Mouse (Mus musculus): ENCODE measurements around the gene Rtp1. TPM values are rescaled to one million over a fixed set of nuclear protein-coding genes. Genes with fewer than 3 reads are reported as not detected.
A peak's percentile ranks its signal among the peaks of the same experiment; 100 is the strongest.

Rtp1 gene
- polyA plus RNA-seq, 1 experiment from 2014 or later = not detected

GRCm38 (mm10) chr16:23454376-23454775, 25.4 kb downstream of the Rtp1 start:
- in situ Hi-C loops (cut with MboI; ENCODE audit: low pct_unique_long_range_greater_than_20kb) = loop anchor here (5.0 to 10.0 kb wide), 4 partner anchors 93 to 500 kb away; no protein-coding TSS in a partner anchor
- no peak for ATAC-seq
- POLR2A ChIA-PET = no interaction called here
- DNase-seq (ENCODE audit: low read depth, low spot score) = no peak
- no peak for TF ChIP-seq CTCF (IDR thresholded peaks at IDR 0.05)
- CTCF ChIA-PET = no interaction called here
- H3K27me3 ChIP-seq = no peaks in the 10 kb centered on the region

- ATAC-seq (peak; percentile 61), DNase-seq (ENCODE audit: low read depth, low spot score) (peak; percentile 64)
- TF ChIP-seq CTCF (IDR thresholded peaks at IDR 0.05) = no peak
- no peaks in the 10 kb centered on the region for H3K27me3 ChIP-seq
- CTCF ChIA-PET = interaction anchor here (0.8 to 1.5 kb wide), 5 partner anchors 33 to 443 kb away, joined by 3 to 7 read pairs (median 3); no protein-coding TSS in a partner anchor
- POLR2A ChIA-PET = interaction anchor here (1.3 kb wide), 1 partner anchor 41 kb away, joined by 4 read pairs; no protein-coding TSS in a partner anchor
- in situ Hi-C loops (cut with MboI; ENCODE audit: low pct_unique_long_range_greater_than_20kb) = loop anchor here (10.0 kb wide), 1 partner anchor 498 kb away; no protein-coding TSS in a partner anchor
Observed at GRCm38 (mm10) chr16:23456534-23456933, 27.6 kb downstream of the Rtp1 start.

- POLR2A ChIA-PET = interaction anchor here (1.3 kb wide), 1 partner anchor 40 kb away, joined by 4 read pairs; no protein-coding TSS in a partner anchor
- no peaks in the 10 kb centered on the region for H3K27me3 ChIP-seq
- in situ Hi-C loops (cut with MboI; ENCODE audit: low pct_unique_long_range_greater_than_20kb) = loop anchor here (10.0 kb wide), 1 partner anchor 497 kb away; no protein-coding TSS in a partner anchor
- CTCF ChIA-PET = interaction anchor here (1.5 kb wide), 1 partner anchor 34 kb away, joined by 7 read pairs; no protein-coding TSS in a partner anchor
- TF ChIP-seq CTCF (IDR thresholded peaks at IDR 0.05) = no peak
- ATAC-seq = no peak
- no peak for DNase-seq (ENCODE audit: low read depth, low spot score)
Observed at GRCm38 (mm10) chr16:23457338-23457737, 28.4 kb downstream of the Rtp1 start.

GRCm38 (mm10) chr16:23458906-23459588, 30.1 kb downstream of the Rtp1 start:
- DNase-seq (ENCODE audit: low read depth, low spot score) (peak; percentile 30), ATAC-seq (peak; percentile 26)
- no peaks in the 10 kb centered on the region for H3K27me3 ChIP-seq
- ChIA-PET CTCF (interaction anchor here (1.2 to 1.3 kb wide), 2 partner anchors 21 to 60 kb away, joined by 3 to 4 read pairs; no protein-coding TSS in a partner anchor), POLR2A (interaction anchor here (0.8 kb wide), 1 partner anchor 10 kb away, joined by 4 read pairs; no protein-coding TSS in a partner anchor)
- TF ChIP-seq CTCF (IDR thresholded peaks at IDR 0.05) = no peak
- in situ Hi-C loops (cut with MboI; ENCODE audit: low pct_unique_long_range_greater_than_20kb) = loop anchor here (10.0 kb wide), 1 partner anchor 496 kb away; no protein-coding TSS in a partner anchor

- no peaks in the 10 kb centered on the region for H3K27me3 ChIP-seq
- no peak for TF ChIP-seq CTCF (IDR thresholded peaks at IDR 0.05)
- CTCF ChIA-PET = no interaction called here
- POLR2A ChIA-PET = no interaction called here
- in situ Hi-C loops (cut with MboI; ENCODE audit: low pct_unique_long_range_greater_than_20kb) = no loop called here
- DNase-seq (ENCODE audit: low read depth, low spot score) (no peak), ATAC-seq (no peak)
Observed at GRCm38 (mm10) chr16:23463671-23464347, 34.9 kb downstream of the Rtp1 start.

- DNase-seq (ENCODE audit: low read depth, low spot score) (no peak), ATAC-seq (no peak)
- no peaks in the 10 kb centered on the region for H3K27me3 ChIP-seq
- POLR2A ChIA-PET = no interaction called here
- CTCF ChIA-PET = interaction anchor here (1.6 kb wide), 1 partner anchor 11 kb away, joined by 5 read pairs; no protein-coding TSS in a partner anchor
- in situ Hi-C loops (cut with MboI; ENCODE audit: low pct_unique_long_range_greater_than_20kb) = no loop called here
- TF ChIP-seq CTCF (IDR thresholded peaks at IDR 0.05) = no peak
Observed at GRCm38 (mm10) chr16:23471551-23471950, 42.6 kb downstream of the Rtp1 start.

GRCm38 (mm10) chr16:23472046-23472445, 43.1 kb downstream of the Rtp1 start:
- POLR2A ChIA-PET = no interaction called here
- CTCF ChIA-PET = no interaction called here
- in situ Hi-C loops (cut with MboI; ENCODE audit: low pct_unique_long_range_greater_than_20kb) = no loop called here
- no peak for DNase-seq (ENCODE audit: low read depth, low spot score)
- ATAC-seq = no peak
- H3K27me3 ChIP-seq = no peaks in the 10 kb centered on the region
- TF ChIP-seq CTCF (IDR thresholded peaks at IDR 0.05) = no peak

- ChIA-PET CTCF (no interaction called here), POLR2A (no interaction called here)
- H3K27me3 ChIP-seq = no peaks in the 10 kb centered on the region
- ATAC-seq (no peak), DNase-seq (ENCODE audit: low read depth, low spot score) (no peak)
- TF ChIP-seq CTCF (IDR thresholded peaks at IDR 0.05) = no peak
- in situ Hi-C loops (cut with MboI; ENCODE audit: low pct_unique_long_range_greater_than_20kb) = no loop called here
Observed at GRCm38 (mm10) chr16:23475651-23476050, 46.7 kb downstream of the Rtp1 start.

GRCm38 (mm10) chr16:23476598-23476997, 47.7 kb downstream of the Rtp1 start:
- DNase-seq (ENCODE audit: low read depth, low spot score) (no peak), ATAC-seq (no peak)
- ChIA-PET CTCF (interaction anchor here (0.8 to 1.3 kb wide), 2 partner anchors 17 to 21 kb away, joined by 3 read pairs; no protein-coding TSS in a partner anchor), POLR2A (no interaction called here)
- no peak for TF ChIP-seq CTCF (IDR thresholded peaks at IDR 0.05)
- H3K27me3 ChIP-seq = no peaks in the 10 kb centered on the region
- in situ Hi-C loops (cut with MboI; ENCODE audit: low pct_unique_long_range_greater_than_20kb) = no loop called here

- no peak for DNase-seq (ENCODE audit: low read depth, low spot score)
- ATAC-seq = no peak
- TF ChIP-seq CTCF (IDR thresholded peaks at IDR 0.05) = no peak
- ChIA-PET POLR2A (interaction anchor here (0.6 kb wide), 2 partner anchors 13 to 15 kb away, joined by 3 to 4 read pairs; no protein-coding TSS in a partner anchor), CTCF (no interaction called here)
- in situ Hi-C loops (cut with MboI; ENCODE audit: low pct_unique_long_range_greater_than_20kb) = no loop called here
- no peaks in the 10 kb centered on the region for H3K27me3 ChIP-seq
Observed at GRCm38 (mm10) chr16:23479872-23480603, 51.1 kb downstream of the Rtp1 start.

Data from Patski (cell line).